Mouse (Mus musculus): ENCODE data around the gene Rtf1. TPM values are rescaled to one million over a fixed set of nuclear protein-coding genes. Genes with fewer than 3 reads are reported as not detected.
A peak's percentile ranks its signal among the peaks of the same experiment; 100 is the strongest.
"Not testable (repeated sequence)": the region's sequence is repeated elsewhere in the genome, so short reads cannot be mapped to it uniquely, and the experiment has no call there.

The Rtf1 gene
- polyA plus RNA-seq (2015; fragmentation: Nextera tagmentation; extraction: Ambion mirVana) = 53.1 and 58.5 TPM in 2 replicates

DNA sequence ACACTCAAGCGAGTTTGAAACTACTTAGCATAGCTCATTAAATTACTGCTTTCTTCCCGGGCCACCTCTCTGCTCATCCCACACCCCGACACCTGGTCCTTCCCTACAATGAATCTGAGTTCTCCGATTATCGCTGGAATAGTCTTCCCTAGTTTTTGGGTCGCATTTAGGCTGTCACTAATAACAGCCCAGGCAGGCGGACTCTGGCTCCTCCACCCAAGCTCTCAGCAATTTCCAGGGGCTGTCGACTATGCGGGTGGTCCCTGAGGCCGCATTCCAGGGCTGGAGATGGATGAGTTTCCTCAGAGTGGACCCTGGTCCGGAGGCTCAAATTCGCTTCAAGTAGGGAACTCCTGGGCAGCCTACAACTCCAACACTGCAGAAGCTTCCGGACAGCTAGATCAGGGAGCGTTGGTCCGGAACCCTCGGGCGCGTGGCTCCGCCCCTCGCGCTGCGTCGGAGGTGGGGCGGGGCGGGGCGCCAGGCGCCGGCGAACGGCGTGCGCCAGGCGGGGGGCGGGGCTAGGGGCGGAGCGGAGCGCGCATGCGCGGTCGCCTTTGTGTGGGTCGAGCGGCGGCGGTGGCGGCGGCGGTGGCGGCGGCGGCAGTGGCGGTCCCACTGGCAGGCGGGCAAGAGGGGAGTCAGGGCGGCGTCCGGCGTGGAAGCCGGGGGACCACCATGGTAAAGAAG, at the start of gene Rtf1:
Rtf1 (plus strand) TSS at position 544 of the 690 bp plus-strand sequence.
- peak within 1 kb of the TSS; percentile 78 for H3K4me2 ChIP-seq

DNA sequence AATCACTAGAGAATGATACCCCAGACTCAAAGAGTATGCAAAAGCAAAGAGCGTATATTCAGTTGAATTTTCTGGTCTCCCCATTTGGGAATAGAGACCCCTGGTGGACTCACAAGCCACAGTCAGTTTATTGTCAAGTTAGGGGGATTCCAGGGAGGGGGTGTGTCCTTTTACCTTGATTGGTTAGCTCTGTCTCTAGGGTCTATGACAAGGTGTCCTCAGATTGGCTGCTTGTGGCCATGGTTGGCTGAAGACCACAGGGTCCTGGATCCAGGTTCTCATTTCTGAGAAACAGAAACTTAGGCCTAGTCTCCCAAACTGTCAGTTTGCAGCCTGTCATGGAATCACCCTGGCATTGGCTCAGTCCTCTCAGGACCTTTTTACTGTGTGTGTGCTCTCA, 38.1 kb upstream of the Rtf1 start:
- 92% methylated on average over 1 of the region's 1 CpGs for WGBS
- no peak for ATAC-seq (ENCODE audit: low FRiP score)
- no peaks in the 10 kb centered on the region for H3K4me1 ChIP-seq

More for the DNA sequence above, at the start of gene Rtf1:
- Histone ChIP-seq H3K36me3 (no peaks in the 10 kb centered on the region), H3K4me1 (peaks cover 30% of the 10 kb centered on the region), H3K9ac (replicated peaks) (peak within 1 kb of the TSS; percentile 99), H3K4me3 (replicated peaks) (peak within 1 kb of the TSS; percentile 97), H3K9me3 (replicated peaks) (no peaks in the 10 kb centered on the region), H3K27ac (replicated peaks) (peak within 1 kb of the TSS; percentile 85), H3K27me3 (replicated peaks) (0 out of 2 replicates have a peak, but pooled peaks cover 3% of the 10 kb centered on the region)
- under 1% methylated on average over 54 of the region's 58 CpGs for WGBS
- peak; percentile 97 for ATAC-seq (ENCODE audit: low FRiP score)

DNA sequence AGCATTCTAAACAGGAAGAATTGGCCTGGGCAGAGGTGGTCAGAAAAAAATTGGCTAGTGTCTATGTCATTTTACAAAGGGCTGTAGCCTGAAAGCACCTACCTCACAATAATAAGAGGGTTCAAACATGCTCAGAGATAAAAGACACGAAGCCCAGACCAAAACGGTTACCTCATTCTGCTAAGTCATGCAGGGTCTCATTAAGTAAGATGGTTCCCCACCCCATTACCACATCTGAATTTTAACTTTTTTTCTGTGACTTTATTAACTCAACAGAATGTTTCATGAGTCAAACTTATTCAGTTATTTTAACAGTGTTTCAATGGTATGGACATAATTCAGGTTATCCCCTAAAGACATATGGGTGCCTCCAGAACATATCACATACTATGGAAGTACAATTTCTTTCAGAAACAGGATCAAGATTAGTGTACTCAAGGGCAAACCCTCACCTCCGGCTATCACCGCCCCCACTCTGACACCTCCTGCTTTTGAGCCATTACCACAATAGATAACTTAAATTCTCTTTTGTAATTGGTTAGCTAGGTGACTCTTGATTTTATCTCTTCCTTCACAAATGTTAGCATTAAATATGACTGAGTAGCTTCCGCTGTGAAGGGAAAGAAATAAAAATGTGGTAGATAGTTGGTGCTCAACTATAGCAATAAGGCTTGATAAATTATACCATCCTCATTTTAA, 33.5 kb upstream of the Rtf1 start:
- Histone ChIP-seq H3K4me3 (replicated peaks) (no peak overlapping the region), H3K9me3 (replicated peaks) (no peaks in the 10 kb centered on the region), H3K4me2 (no peak overlapping the region), H3K27me3 (replicated peaks) (no peaks in the 10 kb centered on the region), H3K9ac (replicated peaks) (no peak overlapping the region), H3K4me1 (no peaks in the 10 kb centered on the region), H3K27ac (replicated peaks) (no peak overlapping the region), H3K36me3 (peaks cover 12% of the 10 kb centered on the region; the same call in 1 of the 2 replicates)
- 96% methylated on average over 5 of the region's 5 CpGs for whole genome bisulfite sequencing
- ATAC-seq (ENCODE audit: low FRiP score) = no peak

More for the DNA sequence above, 38.1 kb upstream of the Rtf1 start:
- Histone ChIP-seq H3K9me3 (replicated peaks) (no peaks in the 10 kb centered on the region), H3K9ac (replicated peaks) (no peak overlapping the region), H3K36me3 (peaks cover 6% of the 10 kb centered on the region; the same call in 1 of the 2 replicates), H3K27me3 (replicated peaks) (no peaks in the 10 kb centered on the region), H3K27ac (replicated peaks) (no peak overlapping the region), H3K4me2 (no peak overlapping the region), H3K4me3 (replicated peaks) (no peak overlapping the region)

DNA sequence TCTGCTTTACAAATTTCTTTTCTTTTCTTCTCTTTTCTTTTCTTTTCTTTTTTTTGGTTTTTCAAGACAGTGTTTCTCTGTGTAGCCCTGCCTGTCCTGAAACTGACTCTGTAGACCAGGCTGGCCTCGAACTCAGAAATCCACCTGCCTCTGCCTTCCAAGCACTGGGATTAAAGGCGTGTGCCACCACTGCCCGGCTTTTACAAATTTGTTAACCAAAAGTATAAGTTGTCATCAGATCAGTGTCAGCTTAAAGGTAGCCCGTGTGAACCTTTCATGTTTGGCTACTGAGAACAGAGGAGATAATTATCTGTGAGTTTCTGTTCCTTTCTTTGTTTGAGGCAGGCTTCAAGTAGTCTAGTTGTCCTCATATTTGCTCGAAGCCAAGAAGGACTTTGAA, 30.6 kb upstream of the Rtf1 start:
- Histone ChIP-seq H3K9ac (replicated peaks) (no peak overlapping the region), H3K4me2 (no peak overlapping the region), H3K36me3 (peaks cover 26% of the 10 kb centered on the region), H3K4me1 (no peaks in the 10 kb centered on the region), H3K27me3 (replicated peaks) (no peaks in the 10 kb centered on the region), H3K9me3 (replicated peaks) (no peaks in the 10 kb centered on the region), H3K4me3 (replicated peaks) (no peak overlapping the region), H3K27ac (replicated peaks) (no peak overlapping the region)
- ATAC-seq (ENCODE audit: low FRiP score) = no peak
- WGBS = 96% methylated on average over 5 of the region's 5 CpGs

DNA sequence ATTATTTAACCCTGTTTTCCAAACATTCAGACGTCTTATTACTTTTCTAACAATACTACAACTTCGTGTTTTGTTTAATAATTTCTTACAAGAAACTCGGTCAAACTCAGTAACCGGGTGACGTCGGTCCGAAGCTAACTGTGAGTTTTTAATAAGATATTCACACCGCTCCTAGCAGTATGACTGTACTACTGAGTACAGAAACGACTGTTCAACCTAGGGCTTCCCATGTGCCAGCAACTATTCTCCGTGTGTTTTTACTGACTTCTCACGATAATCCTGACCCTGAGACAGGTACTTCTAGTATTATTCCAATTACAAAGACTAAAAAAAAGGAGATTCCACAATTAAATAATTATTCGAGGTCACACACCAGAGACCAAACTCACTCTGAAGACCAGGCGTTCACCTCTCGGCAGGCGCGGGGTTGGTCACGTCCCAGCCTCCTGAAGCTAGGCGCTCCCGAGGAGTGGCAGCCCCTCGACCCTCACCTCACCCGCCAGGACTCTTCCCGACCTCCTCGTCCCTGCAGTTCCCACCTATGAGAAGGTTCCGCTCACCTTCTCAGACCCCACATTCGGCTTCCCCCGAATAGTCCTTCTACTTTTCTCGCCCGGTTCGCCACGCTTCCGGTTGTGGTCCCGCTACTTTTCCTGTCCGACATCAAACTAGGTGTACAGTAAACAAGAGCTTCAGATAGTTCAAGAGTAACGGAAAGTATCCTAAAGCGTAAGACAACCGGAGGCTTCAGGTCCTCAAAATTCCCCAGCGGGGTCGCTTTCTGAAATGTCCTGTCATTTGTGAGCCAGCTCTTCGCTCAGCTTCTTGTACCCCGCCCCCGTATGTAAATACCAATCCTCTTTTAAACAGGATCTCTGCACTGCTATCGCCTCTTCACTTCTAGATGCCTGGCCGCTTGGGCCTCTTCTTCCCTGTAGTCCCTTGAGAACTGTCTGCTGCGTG, 12.4 kb upstream of the Rtf1 start, which contains the start of gene Ndufaf1:
Ndufaf1 (minus strand) TSS at position 608 of the 963 bp plus-strand sequence.
- Histone ChIP-seq H3K27me3 (replicated peaks) (no peaks in the 10 kb centered on the region), H3K9ac (replicated peaks) (peak within 1 kb of the TSS; percentile 80), H3K27ac (replicated peaks) (peak within 1 kb of the TSS; percentile 51; the same call in 1 of the 2 replicates), H3K4me1 (peaks cover 10% of the 10 kb centered on the region), H3K4me3 (replicated peaks) (peak within 1 kb of the TSS; percentile 90), H3K36me3 (peaks cover 21% of the 10 kb centered on the region), H3K9me3 (replicated peaks) (no peaks in the 10 kb centered on the region), H3K4me2 (peak within 1 kb of the TSS; percentile 86)
- peak; percentile 95 for ATAC-seq (ENCODE audit: low FRiP score)
- WGBS = 2% methylated on average over 44 of the region's 44 CpGs

DNA sequence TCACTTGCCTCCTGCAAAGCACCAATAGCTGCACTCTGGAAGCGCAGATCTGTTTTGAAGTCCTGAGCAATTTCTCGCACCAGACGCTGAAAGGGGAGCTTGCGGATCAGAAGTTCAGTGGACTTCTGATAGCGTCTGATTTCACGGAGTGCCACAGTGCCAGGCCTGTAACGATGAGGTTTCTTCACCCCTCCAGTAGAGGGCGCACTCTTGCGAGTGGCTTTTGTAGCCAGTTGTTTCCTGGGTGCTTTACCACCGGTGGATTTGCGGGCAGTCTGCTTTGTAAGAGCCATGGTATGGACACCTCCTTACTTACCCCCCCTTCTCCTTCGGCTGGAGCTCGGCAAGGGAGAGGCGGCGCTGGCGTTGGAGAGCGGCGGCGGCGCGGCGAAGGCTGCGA, 9.1 kb upstream of the Rtf1 start:
- not testable (repeated sequence) for ATAC-seq (ENCODE audit: low FRiP score); H3K27me3 ChIP-seq (replicated peaks); H3K4me3 ChIP-seq (replicated peaks); H3K36me3 ChIP-seq; H3K27ac ChIP-seq (replicated peaks); H3K4me1 ChIP-seq; H3K9ac ChIP-seq (replicated peaks); H3K9me3 ChIP-seq (replicated peaks); H3K4me2 ChIP-seq
- WGBS = 69% methylated on average over 22 of the region's 23 CpGs

DNA sequence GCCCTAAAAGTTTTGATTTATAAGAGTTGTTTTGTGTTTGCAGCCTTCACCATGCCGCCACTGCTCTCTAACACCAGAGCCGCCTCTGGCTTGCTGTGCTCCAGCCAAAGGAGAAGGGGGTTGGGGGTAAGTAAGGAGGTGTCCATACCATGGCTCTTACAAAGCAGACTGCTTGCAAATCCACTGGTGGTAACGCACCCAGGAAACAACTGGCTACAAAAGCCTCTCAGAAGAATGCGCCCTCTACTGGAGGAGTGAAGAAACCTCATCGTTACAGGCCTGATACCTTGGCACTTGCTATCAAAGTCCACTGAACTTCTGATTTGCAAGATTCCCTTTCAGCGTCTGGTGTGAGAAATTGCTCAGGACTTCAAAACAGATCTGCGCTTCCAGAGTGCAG, 5.9 kb upstream of the Rtf1 start:
- H3K27me3 ChIP-seq (replicated peaks) = peaks cover 3% of the 10 kb centered on the region; the same call in 1 of the 2 replicates
- H3K27ac ChIP-seq (replicated peaks) = no peak overlapping the region
- no peaks in the 10 kb centered on the region for H3K4me1 ChIP-seq
- no peaks in the 10 kb centered on the region for H3K36me3 ChIP-seq
- 17% methylated on average over 7 of the region's 7 CpGs for WGBS
- no peak overlapping the region for H3K4me3 ChIP-seq (replicated peaks)
- no peak for ATAC-seq (ENCODE audit: low FRiP score)
- H3K4me2 ChIP-seq = no peak overlapping the region
- no peaks in the 10 kb centered on the region for H3K9me3 ChIP-seq (replicated peaks)
- no peak overlapping the region for H3K9ac ChIP-seq (replicated peaks)

DNA sequence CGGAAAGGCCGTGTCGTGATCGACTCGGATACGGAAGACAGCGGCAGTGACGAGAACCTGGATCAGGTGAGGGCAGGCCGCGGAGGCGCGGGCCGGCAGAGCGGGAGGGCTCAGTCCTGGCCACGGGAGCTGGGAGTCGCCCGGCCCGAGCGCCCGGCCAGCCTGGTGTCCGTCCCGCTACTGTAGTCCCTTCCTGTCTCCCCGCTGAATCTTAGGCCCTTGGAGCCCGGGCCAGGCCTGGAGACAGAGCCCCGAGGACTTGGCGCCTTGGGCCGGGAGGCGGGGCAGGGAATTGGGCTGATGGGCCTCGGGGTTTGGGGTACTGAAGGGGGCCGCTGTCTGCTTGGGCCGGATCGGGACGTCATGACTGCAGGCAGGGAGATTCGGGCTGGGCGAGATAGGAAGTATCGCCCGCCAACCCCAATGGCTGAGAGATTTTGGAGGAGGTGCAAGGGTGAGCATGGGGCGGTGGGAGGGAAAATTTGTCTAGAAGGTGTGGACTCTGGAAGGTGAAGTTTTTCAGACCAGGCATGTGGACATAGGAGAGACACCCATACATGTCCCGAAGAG, 432 bp downstream of the Rtf1 start:
- peak overlapping the region; percentile 81 for H3K27ac ChIP-seq (replicated peaks)
- peaks cover 30% of the 10 kb centered on the region for H3K4me1 ChIP-seq
- ATAC-seq (ENCODE audit: low FRiP score) = peak; percentile 85
- H3K27me3 ChIP-seq (replicated peaks) = 0 out of 2 replicates have a peak, but pooled peaks cover 3% of the 10 kb centered on the region
- H3K4me3 ChIP-seq (replicated peaks) = peak overlapping the region; percentile 97
- H3K36me3 ChIP-seq = no peaks in the 10 kb centered on the region
- peak overlapping the region; percentile 78 for H3K4me2 ChIP-seq
- no peaks in the 10 kb centered on the region for H3K9me3 ChIP-seq (replicated peaks)
- under 1% methylated on average over 39 of the region's 39 CpGs for WGBS
- H3K9ac ChIP-seq (replicated peaks) = peak overlapping the region; percentile 99

DNA sequence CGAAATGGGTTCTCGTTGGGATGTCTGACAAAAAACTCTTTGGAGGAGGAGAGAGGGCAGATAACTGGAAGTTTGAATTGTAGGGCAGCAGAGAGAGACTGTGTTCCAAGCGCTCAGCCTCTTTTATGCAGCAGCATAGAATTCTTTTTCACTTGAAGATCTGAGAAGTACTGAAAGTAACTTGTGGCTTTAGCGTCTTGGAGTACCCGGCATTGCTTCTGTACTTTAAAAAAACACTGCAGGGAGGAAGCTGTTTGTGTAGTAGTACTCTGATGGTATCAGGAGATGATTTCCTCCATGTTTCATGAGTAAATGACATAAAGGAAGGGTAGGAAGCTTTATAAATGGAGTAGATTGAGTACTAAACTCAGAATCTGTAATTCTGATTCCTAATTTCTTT, 963 bp downstream of the Rtf1 start:
- 0 out of 2 replicates have a peak, but pooled peaks cover 3% of the 10 kb centered on the region for H3K27me3 ChIP-seq (replicated peaks)
- H3K27ac ChIP-seq (replicated peaks) = peak overlapping the region; percentile 81; the same call in 1 of the 2 replicates
- H3K4me3 ChIP-seq (replicated peaks) = peak overlapping the region; percentile 97
- ATAC-seq (ENCODE audit: low FRiP score) = no peak
- 4% methylated on average over 5 of the region's 5 CpGs for WGBS
- H3K9ac ChIP-seq (replicated peaks) = peak overlapping the region; percentile 99
- peak overlapping the region; percentile 78 for H3K4me2 ChIP-seq
- H3K9me3 ChIP-seq (replicated peaks) = no peaks in the 10 kb centered on the region
- peaks cover 30% of the 10 kb centered on the region for H3K4me1 ChIP-seq
- H3K36me3 ChIP-seq = no peaks in the 10 kb centered on the region

DNA sequence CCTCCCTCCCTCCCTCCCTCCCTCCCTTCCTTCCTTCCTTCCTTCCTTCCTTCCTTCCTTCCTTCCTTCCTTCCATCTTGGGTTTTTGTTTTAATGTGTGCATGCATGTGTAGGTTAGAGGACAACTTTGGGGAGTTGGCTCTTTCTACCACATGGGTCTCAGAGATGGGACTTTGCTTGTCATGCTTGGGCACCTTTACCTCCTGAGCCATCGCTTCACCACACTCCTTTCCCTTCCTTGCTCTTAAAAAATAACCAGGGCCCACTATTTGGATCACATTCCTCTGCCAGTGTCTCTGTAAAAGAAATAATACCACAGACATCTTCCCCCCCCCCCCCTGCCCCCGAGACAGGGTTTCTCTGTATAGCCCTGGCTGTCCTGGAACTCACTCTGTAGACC, 8.8 kb downstream of the Rtf1 start:
- Histone ChIP-seq H3K4me1 (no peaks in the 10 kb centered on the region), H3K27me3 (replicated peaks) (no peaks in the 10 kb centered on the region), H3K4me2 (no peak overlapping the region), H3K4me3 (replicated peaks) (no peak overlapping the region), H3K36me3 (peaks cover 9% of the 10 kb centered on the region; the same call in 1 of the 2 replicates), H3K27ac (replicated peaks) (no peak overlapping the region), H3K9ac (replicated peaks) (no peak overlapping the region), H3K9me3 (replicated peaks) (no peaks in the 10 kb centered on the region)
- WGBS = 100% methylated on average over 1 of the region's 2 CpGs
- no peak for ATAC-seq (ENCODE audit: low FRiP score)
